Mouse (Mus musculus): Measurements from ENCODE around the gene Lsamp. TPM values are rescaled to one million over a fixed set of nuclear protein-coding genes. Genes with fewer than 3 reads are reported as not detected.
A peak's percentile ranks its signal among the peaks of the same experiment; 100 is the strongest.

Lsamp gene
- total and polyA plus RNA-seq, 2 experiments from 2014 or later: 116 to 210 TPM

DNA sequence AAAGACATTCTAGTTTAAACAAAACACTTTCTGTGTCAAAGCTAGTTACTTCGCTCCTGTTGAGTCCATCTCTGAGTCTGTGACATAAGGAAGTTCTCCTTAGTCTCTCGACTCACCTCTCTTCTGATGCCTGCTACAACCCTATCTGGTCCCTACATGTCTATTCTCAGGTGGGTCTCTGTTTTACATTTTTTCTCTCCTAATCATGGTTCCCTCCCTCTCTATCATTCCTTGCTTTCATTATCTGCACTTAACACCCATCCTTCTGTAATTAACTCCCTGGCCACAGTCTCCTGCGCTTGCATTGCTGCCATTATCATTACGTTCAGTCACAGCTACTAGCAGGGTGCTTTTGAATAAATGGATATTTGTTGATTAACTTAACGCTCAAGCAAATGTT lies 726.3 kb downstream of the Lsamp start:
- Histone ChIP-seq H3K9me3 (ENCODE audit: low read length) (no peaks in the 10 kb centered on the region), H3K4me1 (ENCODE audit: insufficient read depth, low read length) (no peaks in the 10 kb centered on the region), H3K36me3 (ENCODE audit: insufficient read depth, low read length) (no peaks in the 10 kb centered on the region), H3K4me3 (ENCODE audit: low read depth, low read length) (no peak overlapping the region), H3K9ac (replicated peaks; ENCODE audit: low read length, poor library complexity, severe bottlenecking) (no peak overlapping the region), H3K27me3 (ENCODE audit: insufficient read depth, low read length) (no peaks in the 10 kb centered on the region), H3K4me2 (ENCODE audit: low read depth, low read length, poor library complexity, severe bottlenecking) (no peak overlapping the region), H3K27ac (ENCODE audit: low read depth, low read length) (no peak overlapping the region)
- no peak for ATAC-seq (ENCODE audit: low FRiP score)
- 55% methylated on average over 5 of the region's 5 CpGs for WGBS
- DNase-seq (ENCODE audit: low spot score): no peak
- TF ChIP-seq CTCF (IDR thresholded peaks at IDR 0.05): no peak

DNA sequence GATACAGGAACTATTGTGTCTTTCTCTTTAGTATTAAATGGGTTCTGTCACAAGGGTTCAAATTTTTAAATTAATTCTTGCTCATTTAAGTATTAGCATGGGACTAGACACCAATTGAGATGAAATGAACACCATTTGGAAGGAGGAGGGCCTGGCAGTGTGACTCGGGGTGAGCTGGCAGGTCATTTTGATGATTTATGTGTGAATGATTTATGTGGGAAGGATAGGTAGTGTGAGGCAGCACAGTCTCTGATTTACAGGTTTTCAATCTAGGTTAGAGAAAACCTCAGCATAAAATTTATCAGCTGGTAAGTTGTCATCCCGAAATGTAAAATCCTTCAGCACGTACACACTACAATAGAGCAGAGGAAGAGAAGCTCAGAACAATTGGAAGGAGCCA lies 729.6 kb downstream of the Lsamp start:
- no peak overlapping the region for H3K9ac ChIP-seq (replicated peaks; ENCODE audit: low read length, poor library complexity, severe bottlenecking)
- no peak overlapping the region for H3K4me2 ChIP-seq (ENCODE audit: low read depth, low read length, poor library complexity, severe bottlenecking)
- no peaks in the 10 kb centered on the region for H3K36me3 ChIP-seq (ENCODE audit: insufficient read depth, low read length)
- no peaks in the 10 kb centered on the region for H3K9me3 ChIP-seq (ENCODE audit: low read length)
- no peak overlapping the region for H3K27ac ChIP-seq (ENCODE audit: low read depth, low read length)
- DNase-seq (ENCODE audit: low spot score): no peak
- TF ChIP-seq CTCF (IDR thresholded peaks at IDR 0.05): no peak
- H3K4me3 ChIP-seq (ENCODE audit: low read depth, low read length): no peak overlapping the region
- ATAC-seq (ENCODE audit: low FRiP score): no peak
- H3K4me1 ChIP-seq (ENCODE audit: insufficient read depth, low read length): no peaks in the 10 kb centered on the region
- no peaks in the 10 kb centered on the region for H3K27me3 ChIP-seq (ENCODE audit: insufficient read depth, low read length)
- WGBS: 73% methylated on average over 3 of the region's 3 CpGs

GRCm38 (mm10) chr16:40739015-40739414 lies 754.9 kb downstream of the Lsamp start:
- TF ChIP-seq CTCF (IDR thresholded peaks at IDR 0.05): peak; percentile 78
- H3K27ac ChIP-seq (ENCODE audit: low read depth, low read length): no peak overlapping the region
- H3K4me3 ChIP-seq (ENCODE audit: low read depth, low read length): no peak overlapping the region
- H3K4me1 ChIP-seq (ENCODE audit: insufficient read depth, low read length): no peaks in the 10 kb centered on the region
- no peaks in the 10 kb centered on the region for H3K9me3 ChIP-seq (ENCODE audit: low read length)
- DNase-seq (ENCODE audit: low spot score): peak; percentile 85
- 32% methylated on average over 6 of the region's 6 CpGs for WGBS
- no peak overlapping the region for H3K9ac ChIP-seq (replicated peaks; ENCODE audit: low read length, poor library complexity, severe bottlenecking)
- H3K36me3 ChIP-seq (ENCODE audit: insufficient read depth, low read length): no peaks in the 10 kb centered on the region
- H3K4me2 ChIP-seq (ENCODE audit: low read depth, low read length, poor library complexity, severe bottlenecking): no peak overlapping the region
- no peak for ATAC-seq (ENCODE audit: low FRiP score)
- H3K27me3 ChIP-seq (ENCODE audit: insufficient read depth, low read length): no peaks in the 10 kb centered on the region

GRCm38 (mm10) chr16:40739771-40740170 lies 755.6 kb downstream of the Lsamp start:
- ATAC-seq (ENCODE audit: low FRiP score) (no peak), DNase-seq (ENCODE audit: low spot score) (peak; percentile 44)
- Histone ChIP-seq H3K4me1 (ENCODE audit: insufficient read depth, low read length) (no peaks in the 10 kb centered on the region), H3K36me3 (ENCODE audit: insufficient read depth, low read length) (no peaks in the 10 kb centered on the region), H3K4me2 (ENCODE audit: low read depth, low read length, poor library complexity, severe bottlenecking) (no peak overlapping the region), H3K27ac (ENCODE audit: low read depth, low read length) (peak overlapping the region; percentile 26; the same call in 1 of the 2 replicates), H3K4me3 (ENCODE audit: low read depth, low read length) (no peak overlapping the region), H3K9me3 (ENCODE audit: low read length) (no peaks in the 10 kb centered on the region), H3K27me3 (ENCODE audit: insufficient read depth, low read length) (no peaks in the 10 kb centered on the region), H3K9ac (replicated peaks; ENCODE audit: low read length, poor library complexity, severe bottlenecking) (no peak overlapping the region)
- WGBS: 54% methylated on average over 6 of the region's 6 CpGs
- TF ChIP-seq CTCF (IDR thresholded peaks at IDR 0.05): no peak

DNA sequence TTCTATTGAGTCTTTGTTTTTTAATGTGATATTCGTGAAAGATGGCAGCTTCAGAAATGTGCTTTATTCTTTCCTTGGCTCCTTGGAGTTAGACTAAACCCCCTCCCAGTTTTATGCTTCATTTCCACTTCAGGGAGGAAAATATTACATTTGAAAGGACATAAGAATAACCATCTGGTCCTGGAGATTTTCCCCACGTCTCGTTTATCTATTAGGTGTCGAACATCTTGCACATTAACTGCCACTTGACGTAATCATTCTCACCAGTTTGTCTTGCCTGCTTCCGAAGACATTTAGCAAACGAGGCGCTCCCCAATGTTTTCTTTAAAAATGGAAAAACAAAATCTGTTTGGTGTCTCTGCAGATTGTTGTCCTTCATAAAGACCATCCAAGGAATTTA lies 756.1 kb downstream of the Lsamp start:
- TF ChIP-seq CTCF (IDR thresholded peaks at IDR 0.05): no peak
- no peaks in the 10 kb centered on the region for H3K4me1 ChIP-seq (ENCODE audit: insufficient read depth, low read length)
- no peak for ATAC-seq (ENCODE audit: low FRiP score)

DNA sequence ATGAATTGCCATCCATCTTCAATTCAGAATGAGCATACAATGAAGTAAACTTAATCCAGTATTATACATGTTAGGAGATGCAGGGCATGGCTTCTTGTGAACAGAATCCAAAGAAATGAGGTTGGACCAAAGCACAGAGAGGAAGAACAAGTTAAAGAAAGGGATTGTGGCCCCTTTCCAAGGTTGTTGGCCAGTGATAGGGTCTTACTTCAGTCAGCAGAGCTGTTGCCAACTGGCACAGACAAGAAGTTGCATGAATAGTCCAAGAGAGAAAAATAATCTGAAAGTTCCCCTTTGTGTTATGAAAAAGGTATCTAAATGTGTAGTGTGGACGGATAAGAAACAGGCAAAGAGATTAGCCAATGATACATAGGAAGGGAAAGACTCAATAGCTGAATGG lies 843.0 kb downstream of the Lsamp start:
- ATAC-seq (ENCODE audit: low FRiP score) (no peak), DNase-seq (ENCODE audit: low spot score) (peak; percentile 34)
- Histone ChIP-seq H3K27ac (ENCODE audit: low read depth, low read length) (no peak overlapping the region), H3K4me2 (ENCODE audit: low read depth, low read length, poor library complexity, severe bottlenecking) (no peak overlapping the region), H3K36me3 (ENCODE audit: insufficient read depth, low read length) (no peaks in the 10 kb centered on the region), H3K9ac (replicated peaks; ENCODE audit: low read length, poor library complexity, severe bottlenecking) (no peak overlapping the region), H3K27me3 (ENCODE audit: insufficient read depth, low read length) (no peaks in the 10 kb centered on the region), H3K4me3 (ENCODE audit: low read depth, low read length) (no peak overlapping the region), H3K9me3 (ENCODE audit: low read length) (no peaks in the 10 kb centered on the region), H3K4me1 (ENCODE audit: insufficient read depth, low read length) (no peaks in the 10 kb centered on the region)
- WGBS: 49% methylated on average over 1 of the region's 1 CpGs
- TF ChIP-seq CTCF (IDR thresholded peaks at IDR 0.05): no peak

More for the DNA sequence above, 756.1 kb downstream of the Lsamp start:
- peak; percentile 47 for DNase-seq (ENCODE audit: low spot score)
- Histone ChIP-seq H3K9ac (replicated peaks; ENCODE audit: low read length, poor library complexity, severe bottlenecking) (no peak overlapping the region), H3K4me3 (ENCODE audit: low read depth, low read length) (no peak overlapping the region), H3K27ac (ENCODE audit: low read depth, low read length) (no peak overlapping the region), H3K4me2 (ENCODE audit: low read depth, low read length, poor library complexity, severe bottlenecking) (no peak overlapping the region), H3K36me3 (ENCODE audit: insufficient read depth, low read length) (no peaks in the 10 kb centered on the region), H3K27me3 (ENCODE audit: insufficient read depth, low read length) (no peaks in the 10 kb centered on the region), H3K9me3 (ENCODE audit: low read length) (no peaks in the 10 kb centered on the region)
- 62% methylated on average over 8 of the region's 8 CpGs for WGBS

Measured in midbrain, postnatal 0 days (tissue).